Mouse (Mus musculus) thymus, adult 2 months (tissue): ENCODE measurements at regions not wholly inside any gene's neighbourhood (a gene's known extent, or its start where the extent isn't known, plus 50 kb on each side); places are given as distances from the start of the nearest gene placed in this dataset.

Source experiments
- CTCF ChIP-seq: fragments of 200-500 bp; IDR thresholded peaks from 2 replicates; pipeline ENCODE4 v1.5.1; 2012; ENCODE audit warnings: mild to moderate bottlenecking, control low read depth, low read length, moderate library complexity, borderline replicate concordance; ENCODE audit not compliant: control insufficient read depth, poor library complexity, insufficient read depth; ENCODE audit errors: extremely low read depth
- POLR2A ChIP-seq: fragments of 200-500 bp; IDR thresholded peaks from 2 replicates; pipeline ENCODE4 v1.6.1; 2012; ENCODE audit warnings: mild to moderate bottlenecking, low read length, control low read depth, moderate library complexity; ENCODE audit not compliant: control insufficient read depth, poor library complexity, insufficient read depth; ENCODE audit errors: extremely low read depth

DNA sequence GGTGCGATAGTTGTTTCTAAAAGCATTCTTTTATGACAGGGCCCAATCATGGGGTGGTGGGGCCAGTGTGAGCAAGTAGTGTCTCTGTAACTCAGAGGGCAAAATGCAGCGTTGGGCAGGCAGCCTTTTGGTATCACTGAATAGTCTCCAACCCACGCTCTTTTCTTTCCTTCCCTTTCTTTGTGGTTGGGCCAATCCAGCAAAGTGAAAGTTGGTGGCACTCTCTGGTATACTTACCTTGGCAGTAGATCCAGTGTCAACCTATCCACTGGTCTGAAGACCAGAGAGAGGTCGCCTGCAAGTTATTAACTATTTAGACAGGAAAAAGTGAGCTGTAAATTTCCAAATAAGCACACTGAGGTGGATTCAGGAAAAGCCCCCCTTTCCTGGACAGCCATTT, 287.8 kb downstream of the Spry2 start:
- TF ChIP-seq POLR2A (no peak), CTCF (no peak)
